Mouse (Mus musculus): ENCODE results near the gene Klf13.

Klf13 gene

GRCm38 (mm10) chr7:63907778-63908495 is 30.8 kb downstream of the Klf13 start:
- no peak for DNase-seq

DNA sequence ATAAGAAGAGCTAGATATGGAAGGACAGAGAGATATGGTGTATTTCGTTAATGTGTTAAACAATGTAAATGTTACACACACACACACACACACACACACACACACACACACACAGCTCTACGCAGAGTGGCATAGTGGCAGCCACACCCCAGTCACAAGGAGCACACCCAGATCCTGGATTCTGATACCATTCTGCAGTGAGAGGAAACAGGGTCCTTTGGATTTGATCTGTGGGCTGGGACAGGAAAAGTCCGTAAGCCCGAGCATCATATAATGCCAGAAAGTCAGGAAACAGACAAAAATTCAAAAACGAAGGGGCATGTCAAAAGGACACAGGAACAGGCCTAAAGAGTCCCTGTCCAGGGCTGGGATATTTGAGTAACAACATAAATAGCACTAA is 33.1 kb downstream of the Klf13 start:
- DNase-seq = peak; percentile 57 to 77

DNA sequence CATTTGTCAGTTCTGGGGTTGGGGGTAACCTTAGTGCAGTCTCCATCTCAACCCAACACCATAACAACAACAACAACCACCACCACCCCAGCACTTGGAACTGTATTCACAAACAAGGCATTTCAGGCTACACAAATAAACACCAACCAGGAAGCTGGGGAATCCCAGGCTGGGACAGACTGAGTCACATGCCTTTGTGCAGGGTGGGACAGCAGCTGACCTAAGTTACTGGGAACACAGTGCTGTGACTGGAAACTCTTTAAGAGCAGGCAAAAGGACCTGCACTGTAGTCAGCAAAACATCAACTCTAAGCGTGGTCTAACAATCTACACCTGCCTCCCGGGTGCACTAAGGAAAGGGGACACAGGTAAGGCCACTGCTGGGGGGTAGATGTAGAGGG is 33.5 kb downstream of the Klf13 start:
- DNase-seq = peak; percentile 63 to 87

GRCm38 (mm10) chr7:63903635-63904380 is 34.9 kb downstream of the Klf13 start:
- DNase-seq = no peak

DNA sequence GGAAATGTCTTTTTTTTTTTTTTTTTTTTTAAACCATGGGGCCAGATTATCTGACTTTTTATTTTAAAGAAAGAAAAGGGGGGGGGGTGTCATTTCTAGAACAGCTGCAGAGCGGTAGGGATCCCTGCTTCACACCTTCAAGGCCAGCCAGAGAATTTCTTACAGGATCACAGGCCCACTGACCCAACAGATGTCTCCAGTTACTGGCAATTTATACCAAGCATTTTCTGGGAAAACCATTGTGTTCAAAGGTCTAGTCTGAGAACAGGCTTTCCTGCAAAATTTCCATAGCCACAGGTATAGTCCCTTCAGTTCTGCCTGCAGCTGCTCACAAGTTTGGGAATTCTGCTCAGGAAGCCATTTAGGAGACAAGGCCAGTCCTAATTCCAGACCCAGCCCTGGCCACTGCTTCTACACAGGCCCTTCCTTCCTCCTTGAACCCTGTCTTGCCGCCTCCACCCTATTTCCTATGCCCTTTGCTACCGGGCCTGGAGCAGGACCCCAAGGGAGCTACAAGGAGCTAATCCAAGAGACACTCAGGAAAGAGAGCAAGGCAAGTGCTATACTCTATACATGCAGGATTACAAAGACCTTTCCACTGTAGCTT is 36.0 kb downstream of the Klf13 start:
- DNase-seq = peak; percentile 49 to 63

GRCm38 (mm10) chr7:63901942-63902341 is 36.8 kb downstream of the Klf13 start:
- DNase-seq = no peak

DNA sequence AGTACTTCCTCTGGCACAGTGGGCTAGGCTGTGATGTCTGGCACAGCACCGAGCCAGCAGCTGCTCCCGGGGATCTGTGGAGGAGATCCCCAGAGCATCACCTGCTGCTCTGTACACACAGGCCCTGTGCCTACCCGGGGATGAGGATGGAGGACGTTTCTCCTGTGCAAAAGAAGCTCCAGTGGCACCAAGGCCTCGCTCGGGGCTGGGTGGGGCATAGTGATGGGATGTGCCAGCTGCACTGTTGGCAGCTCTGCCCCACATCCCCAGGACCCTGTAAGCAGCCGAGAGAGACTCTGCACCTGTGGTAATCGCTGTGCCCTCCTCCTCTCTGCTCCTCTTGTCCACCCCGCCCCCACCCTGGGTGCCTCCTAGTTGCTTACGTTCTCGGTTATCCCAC is 37.4 kb downstream of the Klf13 start:
- no peak for DNase-seq

DNA sequence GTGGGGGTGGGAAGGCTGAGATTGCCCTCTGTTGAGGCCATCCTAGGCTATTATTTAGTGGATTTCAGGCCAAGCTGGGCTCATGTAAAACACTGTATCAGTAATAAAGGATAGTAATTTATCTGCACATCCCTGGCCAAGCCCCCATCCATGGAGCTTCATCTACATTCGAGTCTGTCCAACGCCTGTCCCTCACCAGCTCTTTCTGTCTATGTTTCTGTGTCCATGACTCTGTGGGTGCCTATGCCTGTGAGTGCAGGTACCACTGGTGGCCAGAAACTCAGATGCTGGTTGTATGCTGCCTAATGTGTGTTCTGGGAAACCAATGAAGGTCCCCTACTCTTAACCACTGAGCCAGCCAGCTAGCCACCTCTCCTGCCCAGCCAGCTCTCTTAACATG is 38.3 kb downstream of the Klf13 start:
- DNase-seq = no peak

DNA sequence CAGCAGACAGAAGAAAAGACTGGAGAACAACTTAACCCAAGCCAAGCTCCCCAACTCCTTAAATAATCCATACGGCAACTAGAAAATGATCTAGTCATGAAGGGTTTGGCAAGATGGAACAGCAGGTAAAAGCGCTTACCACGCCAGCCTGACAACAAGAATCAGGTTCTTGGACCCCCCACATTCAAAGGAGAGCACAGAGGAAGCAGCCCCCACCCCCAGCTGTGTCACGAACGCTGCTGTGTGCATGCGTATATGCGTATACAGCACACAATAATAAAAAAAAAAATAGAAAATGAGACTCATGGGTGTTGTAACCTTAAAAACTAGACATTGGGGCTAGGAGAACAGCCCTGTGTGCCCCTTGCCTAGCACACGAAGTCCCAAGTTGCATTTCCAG is 38.8 kb downstream of the Klf13 start:
- DNase-seq = no peak

DNA sequence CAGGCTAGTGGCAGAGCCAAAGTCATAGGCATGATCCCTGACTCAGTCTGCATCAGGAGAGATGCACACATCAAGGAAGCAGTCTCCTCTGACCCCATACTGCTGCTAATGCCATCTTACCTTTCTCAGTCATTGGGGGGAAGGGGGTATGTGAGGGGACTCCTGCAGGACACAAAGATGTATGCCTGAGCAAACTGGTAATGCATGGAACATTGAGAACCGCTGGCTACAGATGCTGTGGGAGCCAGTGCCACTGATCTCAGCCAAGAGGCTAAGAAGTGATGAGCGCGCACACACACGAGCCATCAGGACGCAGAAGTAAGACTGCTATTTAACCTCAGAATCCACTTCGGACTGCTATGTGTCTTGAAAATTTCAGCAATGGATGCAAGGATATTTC is 40.5 kb downstream of the Klf13 start:
- no peak for DNase-seq

DNA sequence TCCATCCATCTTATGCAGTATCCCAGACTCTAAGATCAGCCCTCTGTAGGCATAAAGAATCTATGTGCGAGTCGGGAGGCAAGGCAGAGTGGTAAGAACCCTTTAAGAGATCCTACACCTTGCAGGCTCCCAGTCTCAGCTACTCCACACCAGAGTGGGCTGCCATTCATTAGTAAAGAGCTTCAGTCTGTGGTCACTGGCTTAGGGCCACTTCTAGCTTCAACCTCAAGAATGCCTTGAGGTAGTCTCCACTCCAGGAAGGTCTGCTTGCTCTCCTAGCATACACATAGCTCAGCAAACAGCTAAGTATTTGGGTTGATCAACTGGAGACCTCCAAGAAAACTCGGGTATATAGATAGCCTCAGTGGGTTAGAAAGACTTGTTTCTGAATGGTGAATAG is 41.1 kb downstream of the Klf13 start:
- DNase-seq = no peak

DNA sequence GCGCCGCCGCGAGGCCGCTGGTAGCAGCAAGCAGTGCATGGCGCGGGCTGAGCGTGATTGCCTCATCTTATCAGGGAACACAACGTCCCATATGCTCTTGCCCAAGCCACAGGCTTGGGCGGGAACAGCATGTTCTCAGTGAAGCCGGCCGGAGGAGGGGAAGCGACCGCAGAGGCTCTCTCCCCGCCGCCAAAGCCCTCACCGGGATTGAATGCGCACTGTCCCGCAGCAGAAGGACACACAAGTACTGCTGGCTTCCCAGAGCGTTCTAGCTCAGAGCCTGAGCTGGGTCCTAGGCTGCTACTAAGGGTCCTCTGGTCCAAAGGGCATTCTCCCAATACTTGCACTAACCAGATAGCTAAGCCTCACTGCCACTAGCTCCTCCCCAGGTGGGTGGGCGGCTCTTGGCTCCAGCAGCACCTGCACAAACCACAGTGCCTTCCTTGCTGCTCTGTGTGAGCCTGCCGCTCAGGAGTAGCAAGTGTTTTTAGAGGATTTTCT is 41.7 kb downstream of the Klf13 start:
- peak; percentile 94 to 98 for DNase-seq

GRCm38 (mm10) chr7:63896276-63896967 is 42.3 kb downstream of the Klf13 start:
- DNase-seq = no peak

DNA sequence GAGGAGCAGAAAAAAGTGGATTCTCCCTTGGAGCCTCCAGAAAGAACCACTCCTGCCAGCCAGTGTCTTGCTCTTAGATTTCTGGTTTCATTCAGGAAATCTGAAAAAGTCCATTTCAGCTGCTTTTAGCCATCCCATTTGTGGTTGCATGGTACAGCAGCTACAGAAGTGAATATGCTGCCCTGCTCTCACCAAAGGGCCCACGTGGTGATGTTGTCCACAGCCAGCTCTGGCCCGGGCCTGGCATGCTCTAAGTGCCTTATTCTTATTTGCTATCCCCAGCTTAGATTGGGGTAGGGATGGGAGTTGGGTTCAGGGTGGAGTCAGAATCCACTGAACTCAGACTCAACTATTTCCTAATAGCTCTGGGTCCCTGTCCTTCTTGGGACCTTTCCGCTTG is 43.5 kb downstream of the Klf13 start:
- no peak for DNase-seq

DNA sequence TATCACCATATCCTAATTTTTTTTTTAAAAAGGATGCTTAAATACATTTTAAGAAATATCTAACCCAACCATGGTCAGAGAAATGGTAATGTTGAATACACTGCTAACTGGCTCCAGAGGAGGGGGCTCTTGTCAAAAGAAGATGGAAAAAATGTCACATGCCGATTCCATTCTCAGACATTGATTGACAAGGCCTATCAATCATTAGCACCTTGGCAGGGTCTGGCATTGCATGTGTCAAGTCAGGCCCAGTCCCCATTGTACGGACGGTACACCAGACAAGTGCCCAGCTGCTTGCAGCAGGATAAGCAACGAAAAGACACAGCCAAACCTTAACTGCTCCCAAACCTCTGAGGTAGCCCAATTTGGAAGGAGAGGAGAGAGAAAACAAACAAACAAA is 44.1 kb downstream of the Klf13 start:
- peak; percentile 69 to 85 for DNase-seq

GRCm38 (mm10) chr7:63893729-63894128 is 45.0 kb downstream of the Klf13 start:
- DNase-seq = no peak

DNA sequence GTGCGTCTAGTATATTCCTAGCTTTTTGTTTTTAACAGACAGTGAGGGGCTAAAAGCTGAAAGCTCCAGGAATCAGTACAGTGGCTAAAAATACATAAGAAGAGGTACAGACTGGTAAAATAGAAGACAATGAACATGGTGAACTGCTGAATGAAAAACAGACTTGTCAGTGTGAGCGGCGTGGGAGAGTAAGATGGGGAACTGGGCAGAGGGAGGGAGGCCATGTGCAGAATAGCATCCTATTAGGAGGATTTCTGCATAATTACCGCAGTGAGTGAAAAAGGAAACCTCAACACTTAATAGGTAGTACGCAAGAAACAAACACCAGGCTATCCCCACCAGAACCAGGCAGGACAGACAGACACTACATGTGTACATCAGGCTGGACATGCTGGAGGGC is 45.5 kb downstream of the Klf13 start:
- DNase-seq = no peak

DNA sequence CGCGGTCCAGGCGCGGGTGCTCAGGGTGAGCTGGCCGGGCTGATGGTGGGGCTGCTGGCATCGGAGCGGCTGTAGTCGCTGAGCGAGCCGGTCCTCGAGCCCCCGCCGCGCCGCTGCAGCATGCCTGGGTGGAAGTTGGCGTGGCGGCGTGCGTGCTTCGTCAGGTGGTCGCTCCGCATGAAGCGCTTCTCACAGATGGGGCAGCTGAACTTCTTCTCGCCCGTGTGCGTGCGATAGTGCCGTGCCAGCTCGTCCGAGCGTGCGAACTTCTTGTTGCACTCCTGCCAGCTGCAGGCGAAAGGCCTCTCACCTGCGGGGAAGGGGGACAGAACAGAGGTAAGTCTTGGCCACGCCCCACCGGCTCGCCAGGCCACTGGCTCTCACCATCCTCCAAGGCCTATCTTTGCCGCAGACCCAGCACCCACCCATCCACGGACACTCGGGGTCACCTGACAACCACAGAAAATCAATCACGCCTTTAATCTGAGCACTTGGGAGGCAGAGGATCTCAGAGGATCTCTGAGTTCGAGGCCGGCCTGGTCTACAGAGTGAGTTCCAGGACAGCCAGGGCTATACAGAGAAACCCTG is 47.1 kb downstream of the Klf13 start:
- peak in 1 of 2 experiments; percentile 53 for DNase-seq

GRCm38 (mm10) chr7:63889116-63889975 is 49.4 kb downstream of the Klf13 start:
- DNase-seq = no peak

DNA sequence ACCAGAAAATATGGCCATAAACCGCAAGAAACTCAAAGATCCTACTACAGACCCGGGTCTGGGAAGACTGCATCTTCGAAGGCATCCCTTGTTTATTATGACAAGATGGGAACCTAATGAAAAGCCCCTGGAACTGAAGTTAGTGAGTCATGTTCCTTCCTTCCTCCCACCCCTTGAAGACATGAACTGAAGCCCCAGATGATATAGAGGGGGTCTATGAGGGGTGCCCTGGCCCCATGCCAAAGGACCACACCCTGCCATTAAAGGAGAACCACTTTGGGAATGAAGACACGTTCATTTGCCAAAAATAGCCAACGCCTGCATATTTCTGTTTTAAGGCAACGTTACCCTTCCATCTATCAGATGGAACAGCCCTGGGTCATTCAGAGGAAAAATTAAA is 50.0 kb downstream of the Klf13 start:
- no peak for DNase-seq

DNA sequence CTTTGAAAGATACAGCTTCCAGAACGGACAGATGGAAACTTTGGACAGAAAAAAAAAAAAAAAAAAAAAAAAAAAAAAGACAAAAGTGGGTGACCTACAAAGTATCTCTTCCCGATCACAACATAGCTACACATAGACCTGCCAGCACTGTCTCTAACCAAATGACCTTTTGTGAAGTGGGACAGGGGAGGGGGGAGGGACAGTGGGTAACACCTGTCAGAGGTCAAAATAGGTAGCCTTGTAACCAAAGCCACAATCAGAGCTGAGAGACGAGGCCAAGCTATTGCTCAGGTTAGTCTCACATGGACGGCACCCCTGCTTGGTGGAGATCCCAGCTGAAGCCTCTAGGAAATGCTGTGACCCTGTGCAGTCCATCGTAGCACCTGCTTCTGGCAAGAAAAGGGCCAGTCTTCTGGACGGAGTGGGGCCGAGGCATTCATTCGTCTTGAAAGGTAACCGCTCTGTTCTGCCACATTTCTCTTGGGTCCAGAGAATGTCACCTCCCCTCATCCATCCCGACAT is 51.1 kb downstream of the Klf13 start:
- no peak for DNase-seq

All from kidney, postnatal 36 days (tissue).